In genomic region chr9:111122446-111122845, GRCm38 (mm10) we compare ENCODE assay signal across 10 mouse cellular contexts. TPM values are rescaled to one million over a fixed set of nuclear protein-coding genes. Genes with fewer than 3 reads are reported as not detected.
DNase-seq lines count a peak whose midpoint lies in the region; ATAC-seq and TF ChIP-seq lines count a peak whose summit lies in the region.
"Had no signal": no experiment of that assay in that cellular context is flagged by ENCODE, and none has a peak within 500 bp of the region (broad histone marks: within the 10 kb centered on the region; RNA-seq: fewer than 3 reads in every experiment).

No protein-coding gene starts in this region.

- intact Hi-C loops in heart, postnatal 14 days (cut with DNase I) = no loop called here

- peak overlapping the region; percentile 45; the same call in 1 of the 2 replicates for H3K27ac ChIP-seq in stomach, postnatal 0 days (replicated peaks)
- H3K27ac ChIP-seq in hindbrain, embryonic 10.5 days = no peak overlapping the region
- H3K27ac ChIP-seq: forebrain, embryonic 15.5 days had no signal

- no peak overlapping the region for H3K4me2 ChIP-seq in stomach, postnatal 0 days (replicated peaks; ENCODE audit: low read depth)
- H3K4me2 ChIP-seq: forebrain, embryonic 15.5 days had no signal

- peak; percentile 37 for DNase-seq in urinary bladder, postnatal 14 days (ENCODE audit: low spot score)
- no peak for DNase-seq in urinary bladder, postnatal 4 days (ENCODE audit: low spot score in 2 of 2)
- peak; percentile 62 to 69 for DNase-seq in gastrocnemius, adult 8-10 months (ENCODE audit: low spot score in 2 of 2)
- DNase-seq in heart, postnatal 14 days = peak; percentile 50 to 73
- DNase-seq in stomach, postnatal 0 days (ENCODE audit: low spot score) = no peak
- DNase-seq in retina, postnatal 1 day = no peak
- no peak for DNase-seq in hindbrain, embryonic 10.5 days (ENCODE audit: low spot score)
- no peak for DNase-seq in left cerebral cortex, adult 8-10 months (ENCODE audit: low spot score in 2 of 2)
- DNase-seq: cerebellum, postnatal 14 days had no signal

- no peaks in the 10 kb centered on the region for H3K27me3 ChIP-seq in stomach, postnatal 0 days (ENCODE audit: control insufficient read depth, insufficient read depth, low read length)
- H3K27me3 ChIP-seq in hindbrain, embryonic 10.5 days (ENCODE audit: insufficient read depth, poor library complexity, severe bottlenecking) = no peaks in the 10 kb centered on the region
- H3K27me3 ChIP-seq: forebrain, embryonic 15.5 days had no signal

- H3K9me3 ChIP-seq in stomach, postnatal 0 days (ENCODE audit: control insufficient read depth, low read length) = no peaks in the 10 kb centered on the region
- no peaks in the 10 kb centered on the region for H3K9me3 ChIP-seq in hindbrain, embryonic 10.5 days
- H3K9me3 ChIP-seq: forebrain, embryonic 15.5 days had no signal

- no peaks in the 10 kb centered on the region for H3K36me3 ChIP-seq in stomach, postnatal 0 days (ENCODE audit: control insufficient read depth, insufficient read depth, low read length)
- H3K36me3 ChIP-seq in hindbrain, embryonic 10.5 days = peaks cover 15% of the 10 kb centered on the region
- H3K36me3 ChIP-seq: forebrain, embryonic 15.5 days had no signal

- no peak overlapping the region for H3K4me3 ChIP-seq in stomach, postnatal 0 days (ENCODE audit: low read depth, low read length)
- H3K4me3 ChIP-seq in hindbrain, embryonic 10.5 days = no peak overlapping the region
- H3K4me3 ChIP-seq: forebrain, embryonic 15.5 days had no signal

- H3K9ac ChIP-seq in stomach, postnatal 0 days (ENCODE audit: low read length) = peak overlapping the region; percentile 8; the same call in 1 of the 2 replicates
- H3K9ac ChIP-seq: forebrain, embryonic 15.5 days had no signal

- no peak for TF ChIP-seq CTCF in stomach, postnatal 0 days (IDR thresholded peaks at IDR 0.05; ENCODE audit: low read depth)

- TF ChIP-seq EP300 in stomach, postnatal 0 days (optimal IDR thresholded peaks at IDR 0.05) = no peak

- no peaks in the 10 kb centered on the region for H3K4me1 ChIP-seq in stomach, postnatal 0 days (replicated peaks; ENCODE audit: control insufficient read depth, insufficient read depth)
- H3K4me1 ChIP-seq in hindbrain, embryonic 10.5 days (replicated peaks) = peaks cover 16% of the 10 kb centered on the region

- ATAC-seq in stomach, postnatal 0 days (ENCODE audit: low FRiP score, low TSS enrichment) = no peak
- ATAC-seq: forebrain, embryonic 15.5 days had no signal

- 40% methylated on average over 5 of the region's 5 CpGs for WGBS in stomach, postnatal 0 days
- WGBS in hindbrain, embryonic 10.5 days = 87% methylated on average over 5 of the region's 5 CpGs

RNA-seq across cellular contexts. Expression of gene Lrrfip2, which starts 5.1 kb away (rescaled TPM):
- total RNA-seq in gastrocnemius, adult 8-10 months (2022) = 10 to 100 TPM; 60.4 to 79.8 (median 70.3) TPM
- total RNA-seq in heart, postnatal 14 days (2021) = 10 to 100 TPM; 85.8 to 86.9 TPM
- polyA plus RNA-seq in stomach, postnatal 0 days (2015; fragmentation: Nextera tagmentation; extraction: Ambion mirVana) = 33.2 and 34.1 TPM in 2 replicates
- polyA plus RNA-seq in hindbrain, embryonic 10.5 days (2016; fragmentation: Nextera tagmentation; extraction: Ambion mirVana) = 40.0 and 41.5 TPM in 2 replicates
- total RNA-seq in left cerebral cortex, adult 8-10 months (2022) = 10 to 100 TPM; 41.1 to 45.3 (median 44.9) TPM

Comparison
In these comparisons a context has a peak if more than half of its experiments do, and no peak if none do; other contexts are left out.
1. DNase-seq: peak in urinary bladder, postnatal 14 days (single experiment), gastrocnemius, adult 8-10 months (2 of 2) and heart, postnatal 14 days (2 of 2); none in urinary bladder, postnatal 4 days (0 of 2), stomach, postnatal 0 days (single experiment), retina, postnatal 1 day (single experiment), hindbrain, embryonic 10.5 days (single experiment) and left cerebral cortex, adult 8-10 months (0 of 2).